Mouse (Mus musculus) heart, postnatal 0 days (tissue): ENCODE data around the gene Carmil1.

Experiments
- CTCF ChIP-seq: IDR thresholded peaks from 2 replicates; pipeline ENCODE4 v1.5.1; 2016; ENCODE audit warnings: antibody characterized with exemption, control low read depth, low read depth
- EP300 ChIP-seq: IDR thresholded peaks from 2 replicates; pipeline ENCODE4 v1.6.1; 2016; ENCODE audit warnings: antibody characterized with exemption, low read depth

DNA sequence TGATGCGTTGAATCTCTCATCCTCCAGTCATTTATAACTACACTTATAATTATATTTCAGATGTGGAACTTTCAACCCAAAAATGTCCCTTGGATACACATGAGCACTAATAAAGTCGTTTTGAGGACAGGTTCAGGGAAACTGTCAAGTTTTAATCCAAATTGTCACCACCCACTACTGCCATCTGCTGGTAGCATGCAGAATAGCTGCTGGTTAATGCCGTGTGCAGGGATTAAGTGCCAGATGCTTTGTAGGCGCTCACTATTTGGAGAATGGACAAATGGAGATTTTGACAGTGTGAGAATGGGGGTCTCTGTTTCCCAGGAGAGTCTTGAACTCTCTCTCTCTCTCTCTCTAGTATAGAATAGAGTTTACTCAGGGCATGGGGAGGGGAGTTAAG, 16.7 kb upstream of the Carmil1 start:
- TF ChIP-seq EP300 (no peak), CTCF (peak; percentile 93)
